Mouse (Mus musculus) C2C12 (cell line): Measurements from ENCODE around the gene Hoxd10. TPM values are rescaled to one million over a fixed set of nuclear protein-coding genes. Genes with fewer than 3 reads are reported as not detected.

Experiments used
- H3K27me3 ChIP-seq: one replicate; pipeline ENCODE4 v1.6.1; 2011; ENCODE audit not compliant: control insufficient read depth, insufficient read depth, insufficient read length
- H3K36me3 ChIP-seq: one replicate; pipeline ENCODE4 v1.6.1; 2011; ENCODE audit not compliant: control insufficient read depth, insufficient read depth
- H3K4me3 ChIP-seq: one replicate; pipeline ENCODE4 v1.5.1; 2011; ENCODE audit warnings: mild to moderate bottlenecking, control low read depth; ENCODE audit not compliant: poor library complexity, insufficient read depth, severe bottlenecking
- H3K79me2 ChIP-seq: one replicate; pipeline ENCODE4 v1.6.1; 2011; ENCODE audit not compliant: control insufficient read depth, insufficient read depth
- H3K79me3 ChIP-seq: one replicate; pipeline ENCODE4 v1.6.1; 2011; ENCODE audit warnings: low read depth, control low read depth
- H3ac ChIP-seq: one replicate; pipeline ENCODE3; 2011; ENCODE audit warnings: low read depth; ENCODE audit not compliant: control insufficient read depth, insufficient read length
- CEBPB ChIP-seq: IDR thresholded peaks from one replicate; pipeline ENCODE4 v1.6.1; 2011; ENCODE audit warnings: low read depth, mild to moderate bottlenecking, control low read depth, moderate library complexity
- CTCF ChIP-seq: IDR thresholded peaks from one replicate; pipeline ENCODE4 v1.5.1; 2011; ENCODE audit not compliant: control insufficient read depth, insufficient read depth, insufficient read length
- FOSL1 ChIP-seq: IDR thresholded peaks from one replicate; pipeline ENCODE4 v1.8.0; 2011; ENCODE audit warnings: mild to moderate bottlenecking, low read length; ENCODE audit not compliant: poor library complexity, insufficient read depth, severe bottlenecking
- MAX ChIP-seq: IDR thresholded peaks from one replicate; pipeline ENCODE4 v1.6.1; 2011; ENCODE audit warnings: mild to moderate bottlenecking, control low read depth
- MYOD1 ChIP-seq: IDR thresholded peaks from one replicate; pipeline ENCODE4 v1.6.1; 2011; ENCODE audit warnings: low read depth; ENCODE audit not compliant: control insufficient read depth, insufficient read length
- MYOG ChIP-seq: IDR thresholded peaks from one replicate; pipeline ENCODE4 v1.6.1; 2011; ENCODE audit not compliant: control insufficient read depth, insufficient read length; ENCODE audit errors: extremely low read depth
- USF1 ChIP-seq: IDR thresholded peaks from one replicate; pipeline ENCODE4 v1.6.1; 2011; ENCODE audit warnings: low read depth, mild to moderate bottlenecking, control low read depth, moderate library complexity
- polyA plus RNA-seq: library from polyadenylated mRNA; unstranded; fragments of >200 nt; fragmentation: generic; extraction: Trizol; gene quantifications from one replicate; pipeline ENCODE4 v1.2.1, GENCODE M21; 2012; ENCODE audit warnings: missing spikeins

Gene Hoxd10
- polyA plus RNA-seq, 1 experiment: not detected

DNA sequence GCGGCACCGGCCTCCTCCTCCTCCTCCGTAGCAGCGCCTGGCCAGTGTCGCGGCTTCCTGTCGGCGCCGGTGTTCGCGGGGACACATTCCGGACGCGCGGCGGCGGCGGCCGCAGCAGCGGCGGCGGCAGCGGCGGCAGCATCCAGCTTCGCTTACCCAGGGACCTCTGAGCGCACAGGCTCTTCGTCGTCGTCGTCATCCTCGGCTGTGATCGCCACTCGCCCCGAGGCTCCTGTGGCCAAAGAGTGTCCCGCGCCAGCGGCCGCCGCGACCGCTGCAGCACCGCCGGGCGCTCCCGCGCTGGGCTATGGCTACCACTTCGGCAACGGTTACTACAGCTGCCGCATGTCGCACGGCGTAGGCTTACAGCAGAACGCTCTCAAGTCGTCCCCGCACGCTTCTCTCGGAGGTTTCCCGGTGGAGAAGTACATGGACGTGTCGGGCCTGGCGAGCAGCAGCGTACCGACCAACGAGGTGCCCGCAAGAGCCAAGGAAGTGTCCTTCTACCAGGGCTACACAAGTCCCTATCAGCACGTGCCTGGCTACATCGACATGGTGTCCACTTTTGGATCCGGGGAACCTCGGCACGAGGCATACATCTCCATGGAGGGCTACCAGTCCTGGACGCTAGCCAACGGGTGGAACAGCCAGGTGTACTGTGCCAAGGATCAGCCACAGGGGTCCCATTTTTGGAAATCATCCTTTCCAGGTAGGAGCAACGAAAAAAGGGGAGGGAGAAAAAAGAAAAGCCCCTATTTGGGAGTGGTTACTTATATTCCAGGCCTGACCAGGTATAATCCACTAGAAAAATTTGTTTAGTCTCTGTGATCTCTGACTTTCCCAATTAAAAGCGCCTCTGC is 23.1 kb upstream of the Hoxd10 start:
- no peaks in the 10 kb centered on the region for H3K79me3 ChIP-seq
- TF ChIP-seq CTCF (no peak), MAX (no peak), USF1 (no peak), MYOD1 (no peak), FOSL1 (no peak), CEBPB (no peak), MYOG (no peak)
- H3K79me2 ChIP-seq: no peaks in the 10 kb centered on the region
- no peak overlapping the region for H3K4me3 ChIP-seq
- no peaks in the 10 kb centered on the region for H3K36me3 ChIP-seq
- H3K27me3 ChIP-seq: peaks cover 32% of the 10 kb centered on the region
- H3ac ChIP-seq: no peak overlapping the region

- no peaks in the 10 kb centered on the region for H3K79me2 ChIP-seq
- no peaks in the 10 kb centered on the region for H3K79me3 ChIP-seq
- no peaks in the 10 kb centered on the region for H3K36me3 ChIP-seq
- H3ac ChIP-seq: no peak overlapping the region
- peaks cover 38% of the 10 kb centered on the region for H3K27me3 ChIP-seq
- no peak overlapping the region for H3K4me3 ChIP-seq
- no peak for TF ChIP-seq USF1
- no peak for TF ChIP-seq CTCF
Measured at GRCm38 (mm10) chr2:74669230-74669578, 22.5 kb upstream of the Hoxd10 start.

DNA sequence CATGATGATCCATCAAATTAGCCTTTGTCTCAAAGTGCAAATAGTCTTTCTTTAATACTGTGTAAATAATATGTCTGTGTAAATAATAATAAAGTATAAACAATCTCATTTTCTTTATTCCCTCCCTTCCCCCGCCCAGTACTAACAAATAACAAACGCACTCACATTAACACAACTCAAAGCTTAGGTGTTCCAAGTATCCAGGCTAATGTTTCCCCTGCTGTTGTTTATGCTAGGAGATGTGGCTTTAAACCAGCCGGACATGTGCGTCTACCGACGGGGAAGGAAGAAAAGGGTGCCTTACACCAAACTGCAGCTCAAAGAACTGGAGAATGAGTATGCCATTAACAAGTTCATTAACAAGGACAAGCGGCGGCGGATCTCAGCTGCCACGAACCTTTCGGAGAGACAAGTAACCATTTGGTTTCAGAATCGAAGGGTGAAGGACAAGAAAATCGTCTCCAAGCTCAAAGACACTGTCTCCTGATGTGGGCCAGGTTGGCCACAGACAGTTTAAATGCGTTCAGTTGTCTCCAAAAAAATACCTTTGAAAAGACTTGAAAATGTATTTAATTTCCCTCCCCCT is 22.0 kb upstream of the Hoxd10 start:
- H3K4me3 ChIP-seq: no peak overlapping the region
- no peaks in the 10 kb centered on the region for H3K79me3 ChIP-seq
- no peaks in the 10 kb centered on the region for H3K36me3 ChIP-seq
- no peaks in the 10 kb centered on the region for H3K79me2 ChIP-seq
- no peak overlapping the region for H3ac ChIP-seq
- peaks cover 43% of the 10 kb centered on the region for H3K27me3 ChIP-seq
- TF ChIP-seq CEBPB: no peak
- TF ChIP-seq CTCF: no peak
- TF ChIP-seq FOSL1: no peak

DNA sequence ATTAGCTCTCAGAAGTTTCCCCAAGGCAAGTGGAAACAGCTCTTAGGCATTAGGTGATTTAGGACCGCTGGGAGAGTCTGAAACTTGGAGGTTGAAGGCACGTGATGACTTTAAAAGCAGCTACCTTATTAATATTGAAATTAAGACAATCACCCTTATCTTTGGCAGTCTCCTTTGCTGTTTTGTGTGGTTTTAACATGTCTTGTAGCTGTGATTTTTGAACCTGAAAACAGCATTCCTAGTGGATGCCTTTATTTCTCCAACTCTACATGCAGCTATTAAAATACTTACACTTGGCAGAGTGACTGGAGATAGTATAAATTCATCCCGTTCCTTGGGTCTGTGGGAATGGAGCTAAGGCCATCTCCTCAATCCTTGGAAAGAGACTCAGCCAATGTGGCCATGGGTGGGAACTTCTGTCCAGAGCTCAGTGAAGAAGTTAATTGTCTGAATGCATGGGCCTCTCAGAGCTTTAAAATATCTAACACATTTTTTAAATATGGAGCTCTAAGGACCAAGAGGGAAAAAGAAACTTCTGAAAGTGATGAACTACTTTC is 21.0 kb upstream of the Hoxd10 start:
- Histone ChIP-seq H3K27me3 (peaks cover 53% of the 10 kb centered on the region), H3K36me3 (no peaks in the 10 kb centered on the region), H3K79me2 (no peaks in the 10 kb centered on the region), H3K79me3 (no peaks in the 10 kb centered on the region), H3ac (no peak overlapping the region), H3K4me3 (no peak overlapping the region)
- no peak for TF ChIP-seq MYOD1
- no peak for TF ChIP-seq CEBPB
- TF ChIP-seq MYOG: no peak
- TF ChIP-seq CTCF: no peak
- no peak for TF ChIP-seq FOSL1
- no peak for TF ChIP-seq USF1
- TF ChIP-seq MAX: no peak

- no peak for TF ChIP-seq MYOD1
- TF ChIP-seq FOSL1: no peak
- TF ChIP-seq USF1: no peak
- no peak for TF ChIP-seq MAX
- TF ChIP-seq MYOG: no peak
- H3K79me3 ChIP-seq: no peaks in the 10 kb centered on the region
- no peaks in the 10 kb centered on the region for H3K36me3 ChIP-seq
- no peaks in the 10 kb centered on the region for H3K79me2 ChIP-seq
- no peak overlapping the region for H3K4me3 ChIP-seq
- peaks cover 56% of the 10 kb centered on the region for H3K27me3 ChIP-seq
- no peak overlapping the region for H3ac ChIP-seq
Measured at GRCm38 (mm10) chr2:74671847-74672246, 19.9 kb upstream of the Hoxd10 start.
